Mouse (Mus musculus) MEL (cell line): Measurements from ENCODE around the gene Rhog. TPM values are rescaled to one million over a fixed set of nuclear protein-coding genes. Genes with fewer than 3 reads are reported as not detected.
A peak's percentile ranks its signal among the peaks of the same experiment; 100 is the strongest.

ENCODE experiments used
- DNase-seq: peaks from one replicate; pipeline ENCODE4 v3.0.0; 2011; ENCODE audit warnings: low read depth, low spot score
- H3K27ac ChIP-seq: 2 replicates; pipeline ENCODE4 v1.5.1; 2012; ENCODE audit warnings: low read depth, mild to moderate bottlenecking, control low read depth, low read length, moderate library complexity; ENCODE audit not compliant: control insufficient read depth
- H3K27me3 ChIP-seq, 2 experiments: fragments of 150-350 bp in 1 of 2; sonication (generic) in 1 of 2; 2 replicates each; pipeline ENCODE4 v1.6.1; 2012; ENCODE audit warnings: low read length in 2 of 2, mild to moderate bottlenecking in 2 of 2, improper control_type of control experiment in 1 of 2, moderate library complexity in 1 of 2; ENCODE audit not compliant: insufficient read depth in 2 of 2, control insufficient read depth in 1 of 2
- H3K36me3 ChIP-seq, 2 experiments: 2 replicates each; pipeline ENCODE4 v1.6.1; 2012 to 2014; ENCODE audit warnings: low read length in 2 of 2, improper control_type of control experiment in 1 of 2, inconsistent platforms in 1 of 2, mild to moderate bottlenecking in 1 of 2; ENCODE audit not compliant: insufficient read depth in 2 of 2, control insufficient read depth in 1 of 2
- H3K4me1 ChIP-seq, 2 experiments: fragments of 150-350 bp in 1 of 2; sonication (generic) in 1 of 2; 2 replicates each; pipeline ENCODE4 v1.6.1; 2012; ENCODE audit warnings: low read length in 2 of 2, improper control_type of control experiment in 1 of 2, mild to moderate bottlenecking in 1 of 2; ENCODE audit not compliant: insufficient read depth in 2 of 2, control insufficient read depth in 1 of 2
- H3K4me3 ChIP-seq, 2 experiments: fragments of 150-350 bp in 1 of 2; sonication (generic) in 1 of 2; 2 replicates each; pipeline ENCODE4 v1.5.1; 2012; ENCODE audit warnings: low read depth in 2 of 2, low read length in 2 of 2, mild to moderate bottlenecking in 2 of 2, moderate library complexity in 2 of 2, control low read depth in 1 of 2, improper control_type of control experiment in 1 of 2; ENCODE audit not compliant: control insufficient read depth in 1 of 2, insufficient read depth in 1 of 2
- H3K79me2 ChIP-seq: 2 replicates; pipeline ENCODE4 v1.6.1; 2012; ENCODE audit warnings: mild to moderate bottlenecking, low read length, moderate library complexity; ENCODE audit not compliant: control insufficient read depth, poor library complexity, insufficient read depth
- H3K9ac ChIP-seq: 2 replicates; pipeline ENCODE4 v1.6.1; 2012; ENCODE audit warnings: low read depth, mild to moderate bottlenecking, control low read depth, low read length, moderate library complexity; ENCODE audit not compliant: control insufficient read depth, poor library complexity, severe bottlenecking
- H3K9me3 ChIP-seq: fragments of 150-350 bp; sonication (generic); replicated peaks from 2 replicates; pipeline ENCODE4 v1.6.1; 2012; ENCODE audit warnings: mild to moderate bottlenecking, low read length, improper control_type of control experiment, moderate library complexity; ENCODE audit not compliant: insufficient read depth
- BHLHE40 ChIP-seq: IDR thresholded peaks from 2 replicates; pipeline ENCODE4 v1.6.1; 2012; ENCODE audit warnings: low read depth, mild to moderate bottlenecking, inconsistent platforms, low read length, improper control_type of control experiment, borderline replicate concordance
- CHD1 ChIP-seq: IDR thresholded peaks from 2 replicates; pipeline ENCODE4 v1.6.1; 2012; ENCODE audit warnings: low read depth, mild to moderate bottlenecking, inconsistent platforms, low read length, improper control_type of control experiment
- CHD2 ChIP-seq: IDR thresholded peaks from 2 replicates; pipeline ENCODE4 v1.6.1; 2011; ENCODE audit warnings: low read length, improper control_type of control experiment
- E2F4 ChIP-seq: IDR thresholded peaks from 2 replicates; pipeline ENCODE4 v1.6.1; 2011; ENCODE audit warnings: low read depth, low read length, improper control_type of control experiment, borderline replicate concordance
- EP300 ChIP-seq, 2 experiments: IDR thresholded peaks; 2 replicates each; pipeline ENCODE4 v1.6.1; 2011; ENCODE audit warnings: improper control_type of control experiment in 2 of 2, low read length in 2 of 2, low read depth in 1 of 2, mild to moderate bottlenecking in 1 of 2
- ETS1 ChIP-seq: IDR thresholded peaks from 2 replicates; pipeline ENCODE4 v1.6.1; 2012; ENCODE audit warnings: low read depth, mild to moderate bottlenecking, inconsistent platforms, low read length, improper control_type of control experiment, moderate library complexity
- GATA1 ChIP-seq: IDR thresholded peaks from 2 replicates; pipeline ENCODE4 v1.6.1; 2011; ENCODE audit warnings: low read depth, low read length, improper control_type of control experiment
- HCFC1 ChIP-seq: IDR thresholded peaks from 2 replicates; pipeline ENCODE4 v1.6.1; 2012; ENCODE audit warnings: low read depth, mild to moderate bottlenecking, inconsistent platforms, low read length, improper control_type of control experiment, moderate library complexity
- MAFK ChIP-seq: IDR thresholded peaks from 2 replicates; pipeline ENCODE4 v1.6.1; 2011; ENCODE audit warnings: low read depth, mild to moderate bottlenecking, low read length, improper control_type of control experiment, borderline replicate concordance
- MAX ChIP-seq: IDR thresholded peaks from 2 replicates; pipeline ENCODE4 v1.6.1; 2011; ENCODE audit warnings: low read length, improper control_type of control experiment
- MAZ ChIP-seq: IDR thresholded peaks from 2 replicates; pipeline ENCODE4 v1.6.1; 2012; ENCODE audit warnings: low read depth, mild to moderate bottlenecking, inconsistent platforms, low read length, improper control_type of control experiment
- MEF2A ChIP-seq: IDR thresholded peaks from 2 replicates; pipeline ENCODE4 v1.6.1; 2014; ENCODE audit warnings: low read depth, mild to moderate bottlenecking, inconsistent platforms, low read length, improper control_type of control experiment; ENCODE audit not compliant: poor library complexity, insufficient replicate concordance, severe bottlenecking; ENCODE audit errors: extremely low read depth
- MXI1 ChIP-seq: IDR thresholded peaks from 2 replicates; pipeline ENCODE4 v1.6.1; 2011; ENCODE audit warnings: mild to moderate bottlenecking, low read depth, low read length, improper control_type of control experiment
- MYB ChIP-seq: IDR thresholded peaks from 2 replicates; pipeline ENCODE4 v1.6.1; 2011; ENCODE audit warnings: mild to moderate bottlenecking, low read depth, low read length, improper control_type of control experiment
- MYC ChIP-seq: IDR thresholded peaks from 2 replicates; pipeline ENCODE4 v1.6.1; 2011; ENCODE audit warnings: low read depth, mild to moderate bottlenecking, low read length, improper control_type of control experiment, moderate library complexity
- NELFE ChIP-seq: IDR thresholded peaks from 2 replicates; pipeline ENCODE4 v1.6.1; 2011; ENCODE audit warnings: low read depth, low read length, improper control_type of control experiment
- POLR2AphosphoS2 ChIP-seq: IDR thresholded peaks from 2 replicates; pipeline ENCODE4 v1.6.1; 2011; ENCODE audit warnings: low read length, improper control_type of control experiment
- POLR2AphosphoS5 ChIP-seq: IDR thresholded peaks from 2 replicates; pipeline ENCODE4 v1.6.1; 2012; ENCODE audit warnings: low read depth, borderline replicate concordance, mild to moderate bottlenecking, inconsistent platforms, low read length, moderate library complexity, mixed read lengths
- RAD21 ChIP-seq: IDR thresholded peaks from 2 replicates; pipeline ENCODE4 v1.6.1; 2011; ENCODE audit warnings: mild to moderate bottlenecking, low read depth, low read length, improper control_type of control experiment
- RCOR1 ChIP-seq: IDR thresholded peaks from 2 replicates; pipeline ENCODE4 v1.6.1; 2012; ENCODE audit warnings: low read depth, mild to moderate bottlenecking, inconsistent platforms, low read length, improper control_type of control experiment
- SIN3A ChIP-seq: IDR thresholded peaks from 2 replicates; pipeline ENCODE4 v1.6.1; 2012; ENCODE audit warnings: low read length, improper control_type of control experiment, inconsistent platforms
- TBP ChIP-seq: IDR thresholded peaks from 2 replicates; pipeline ENCODE4 v1.8.0; 2011; ENCODE audit warnings: low read depth, low read length, improper control_type of control experiment
- TCF12 ChIP-seq: IDR thresholded peaks from 2 replicates; pipeline ENCODE4 v1.6.1; 2014; ENCODE audit warnings: low read depth, mild to moderate bottlenecking, inconsistent platforms, low read length, improper control_type of control experiment, moderate library complexity
- UBTF ChIP-seq: IDR thresholded peaks from 2 replicates; pipeline ENCODE4 v1.6.1; 2012; ENCODE audit warnings: low read depth, mild to moderate bottlenecking, inconsistent platforms, low read length, improper control_type of control experiment, moderate library complexity, borderline replicate concordance; ENCODE audit not compliant: insufficient read depth
- USF1 ChIP-seq: IDR thresholded peaks from 2 replicates; pipeline ENCODE4 v1.6.1; 2014; ENCODE audit warnings: low read depth, mild to moderate bottlenecking, inconsistent platforms, low read length, improper control_type of control experiment, moderate library complexity
- USF2 ChIP-seq, 2 experiments: IDR thresholded peaks; 2 replicates each; pipeline ENCODE4 v1.6.1; 2011 to 2012; ENCODE audit warnings: improper control_type of control experiment in 2 of 2, low read length in 2 of 2, borderline replicate concordance in 1 of 2, inconsistent platforms in 1 of 2, low read depth in 1 of 2, mild to moderate bottlenecking in 1 of 2; ENCODE audit not compliant: insufficient read depth in 1 of 2
- ZC3H11A ChIP-seq: IDR thresholded peaks from 2 replicates; pipeline ENCODE4 v1.6.1; 2012; ENCODE audit warnings: low read depth, mild to moderate bottlenecking, inconsistent platforms, low read length, improper control_type of control experiment
- ZKSCAN1 ChIP-seq: IDR thresholded peaks from 2 replicates; pipeline ENCODE4 v1.6.1; 2012; ENCODE audit warnings: low read depth, mild to moderate bottlenecking, inconsistent platforms, low read length, improper control_type of control experiment, moderate library complexity
- ZMIZ1 ChIP-seq: IDR thresholded peaks from 2 replicates; pipeline ENCODE4 v1.6.1; 2012; ENCODE audit warnings: low read depth, mild to moderate bottlenecking, inconsistent platforms, low read length, improper control_type of control experiment, moderate library complexity
- ZNF384 ChIP-seq: IDR thresholded peaks from 2 replicates; pipeline ENCODE4 v1.6.1; 2012; ENCODE audit warnings: low read depth, mild to moderate bottlenecking, inconsistent platforms, low read length, improper control_type of control experiment
- polyA plus RNA-seq, 2 experiments: library from polyadenylated mRNA; stranded (reverse) in 1 of 2; unstranded in 1 of 2; fragments of >175 nt in 1 of 2; fragments of >200 nt in 1 of 2; gene quantifications; 2 replicates each; pipeline versions ENCODE4 v1.2.1 to v1.2.4; 2012; ENCODE audit warnings: low replicate concordance in 2 of 2, low read depth in 1 of 2; ENCODE audit not compliant: insufficient read length in 2 of 2, insufficient read depth in 1 of 2, missing spikeins in 1 of 2
- total RNA-seq: library from RNA; depleted of rRNA; stranded (reverse); fragments of 300-350 nt; gene quantifications from 2 replicates; pipeline ENCODE4 v1.2.3, GENCODE M21; 2012

The Rhog gene
- total and polyA plus RNA-seq, 3 experiments: 24.1 to 425 (median 347) TPM

- no peaks in the 10 kb centered on the region for H3K27me3 ChIP-seq
- H3K79me2 ChIP-seq: peaks cover 71% of the 10 kb centered on the region
These were observed 10.9 kb downstream of the Rhog start for GRCm38 (mm10) chr7:102244782-102245535.

GRCm38 (mm10) chr7:102243870-102244269 is 12.0 kb downstream of the Rhog start:
- Histone ChIP-seq H3K27ac (peak overlapping the region; percentile 99), H3K9ac (peak overlapping the region; percentile 97), H3K4me1 (peaks cover 38 to 73% of the 10 kb centered on the region in 2 experiments)
- TF ChIP-seq CHD2 (peak; percentile 76), NELFE (no peak), UBTF (no peak), MXI1 (no peak; the same call in 1 of the 2 replicates), TCF12 (peak; percentile 60), TBP (peak; percentile 63), MEF2A (no peak), MAFK (no peak; the same call in 1 of the 2 replicates), GATA1 (peak; percentile 78), USF2 (IDR thresholded peaks at IDR 0.05; ENCODE audit: borderline replicate concordance in 1 of 2, insufficient read depth in 1 of 2, low read depth in 1 of 2, low read length in 2 of 2) (no peak), USF1 (no peak), ETS1 (peak; percentile 84), POLR2AphosphoS2 (no peak), RCOR1 (peak; percentile 33; the same call in 1 of the 2 replicates), MAX (no peak), EP300 (IDR thresholded peaks at IDR 0.05; ENCODE audit: low read depth in 1 of 2, low read length in 2 of 2) (peak; percentile 91 to 96), RAD21 (no peak), CHD1 (no peak), MYB (peak; percentile 93), ZKSCAN1 (no peak), MYC (no peak), POLR2AphosphoS5 (no peak), ZC3H11A (no peak), ZMIZ1 (no peak), MAZ (no peak; the same call in 1 of the 2 replicates), BHLHE40 (peak; percentile 58; the same call in 1 of the 2 replicates), HCFC1 (0 out of 2 replicates have a peak, but pooled peaks have one; percentile 42), E2F4 (no peak)

More at GRCm38 (mm10) chr7:102244782-102245535, 10.9 kb downstream of the Rhog start:
- Histone ChIP-seq H3K9ac (peak overlapping the region; percentile 97), H3K9me3 (no peaks in the 10 kb centered on the region), H3K27ac (peak overlapping the region; percentile 99), H3K4me1 (peaks cover 38 to 73% of the 10 kb centered on the region in 2 experiments), H3K4me3 (peak overlapping the region in 1 of 2 experiments; percentile 5; a peak in 1 of 4 replicates), H3K36me3 (peaks cover 5 to 68% of the 10 kb centered on the region in 2 experiments)
- TF ChIP-seq POLR2AphosphoS5: no peak
- 0 out of 2 replicates have a peak, but pooled peaks have one; percentile 11 for TF ChIP-seq ZNF384
- TF ChIP-seq SIN3A: 0 out of 2 replicates have a peak, but pooled peaks have one; percentile 22
- no peak for DNase-seq

More at GRCm38 (mm10) chr7:102243870-102244269, 12.0 kb downstream of the Rhog start:
- Histone ChIP-seq H3K27me3 (no peaks in the 10 kb centered on the region), H3K9me3 (no peaks in the 10 kb centered on the region), H3K4me3 (peak overlapping the region in 1 of 2 experiments; percentile 14; a peak in 1 of 4 replicates), H3K36me3 (peaks cover 5 to 68% of the 10 kb centered on the region in 2 experiments), H3K79me2 (peaks cover 62% of the 10 kb centered on the region)
- peak; percentile 85 for DNase-seq
